Mouse (Mus musculus) heart, adult 2 months (tissue): Measurements from ENCODE around the gene Blm.

ENCODE experiments used
- CTCF ChIP-seq: fragments of 200-600 bp; IDR thresholded peaks from 2 replicates; pipeline ENCODE4 v1.8.1; 2022; ENCODE audit warnings: antibody characterized with exemption, mild to moderate bottlenecking, moderate library complexity
- EP300 ChIP-seq: fragments of 200-500 bp; IDR thresholded peaks from 2 replicates; pipeline ENCODE4 v1.6.1; 2011; ENCODE audit warnings: low read depth, low read length, control low read depth; ENCODE audit not compliant: insufficient read depth
- POLR2A ChIP-seq: fragments of 200-500 bp; IDR thresholded peaks from 2 replicates; pipeline ENCODE4 v1.6.1; 2011; ENCODE audit warnings: mild to moderate bottlenecking, low read depth, low read length, control low read depth; ENCODE audit not compliant: insufficient read depth

DNA sequence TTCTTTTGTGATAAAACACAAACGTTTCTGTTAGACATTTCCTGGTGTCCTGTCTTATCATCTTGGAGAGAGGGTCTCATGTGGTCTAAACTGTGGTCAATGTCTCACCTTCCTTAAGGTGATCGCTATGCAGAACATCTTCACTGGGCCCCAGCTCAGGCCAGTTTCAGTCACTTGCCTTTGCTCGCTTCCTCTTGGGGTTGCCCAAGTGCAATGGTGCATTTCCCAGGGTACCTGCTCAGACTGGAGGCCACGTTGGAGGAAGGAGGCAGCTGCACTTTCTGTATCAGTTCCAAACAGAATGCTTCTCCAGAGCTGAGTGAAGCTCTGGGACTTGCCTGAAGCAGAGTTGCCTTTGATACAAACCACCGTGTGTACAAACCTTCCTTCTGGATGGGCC is 80.9 kb downstream of the Blm start:
- TF ChIP-seq POLR2A (no peak), CTCF (no peak), EP300 (no peak)
